Mouse (Mus musculus): ENCODE measurements around the gene Olfr1251. TPM values are rescaled to one million over a fixed set of nuclear protein-coding genes. Genes with fewer than 3 reads are reported as not detected.
"Not testable (repeated sequence)": the region's sequence is repeated elsewhere in the genome, so short reads cannot be mapped to it uniquely, and the experiment has no call there.

The Olfr1251 gene
- not detected in 2 replicates for polyA plus RNA-seq (2015; fragmentation: Nextera tagmentation; extraction: Ambion mirVana)

DNA sequence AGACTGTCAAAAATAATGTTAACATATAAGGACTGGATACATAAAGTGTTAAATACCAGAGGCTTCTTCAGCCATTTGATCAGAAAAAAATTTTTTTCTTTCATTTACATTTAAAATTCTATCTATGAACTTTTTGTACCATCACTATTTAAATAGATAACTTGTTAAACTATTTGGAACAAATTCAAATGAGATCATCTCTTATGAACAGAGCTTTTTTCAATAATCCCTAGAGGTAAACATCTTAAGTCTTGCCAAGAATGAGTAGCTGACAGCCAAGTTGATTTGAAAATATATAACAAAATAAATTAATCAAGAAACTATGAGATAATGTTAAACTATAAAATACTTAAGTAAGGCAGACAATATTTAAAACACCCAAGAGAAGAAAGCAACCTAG, at the start of gene Olfr1251:
Gene Olfr1251, minus strand, starts transcription at position 101 of the 400 bp plus-strand sequence.
- Histone ChIP-seq H3K9ac (ENCODE audit: low read length) (no peak within 1 kb of the TSS), H3K36me3 (ENCODE audit: control insufficient read depth, insufficient read depth, low read length) (no peaks in the 10 kb centered on the region), H3K27me3 (ENCODE audit: control insufficient read depth, insufficient read depth, low read length) (no peaks in the 10 kb centered on the region), H3K4me1 (ENCODE audit: control insufficient read depth, insufficient read depth, low read length) (no peaks in the 10 kb centered on the region), H3K4me2 (ENCODE audit: low read depth, low read length) (no peak within 1 kb of the TSS), H3K9me3 (replicated peaks; ENCODE audit: control insufficient read depth, low read length) (no peaks in the 10 kb centered on the region), H3K27ac (ENCODE audit: low read length) (no peak within 1 kb of the TSS), H3K4me3 (replicated peaks; ENCODE audit: low read length) (no peak within 1 kb of the TSS)
- no peak for ATAC-seq (ENCODE audit: insufficient read depth, low FRiP score)

DNA sequence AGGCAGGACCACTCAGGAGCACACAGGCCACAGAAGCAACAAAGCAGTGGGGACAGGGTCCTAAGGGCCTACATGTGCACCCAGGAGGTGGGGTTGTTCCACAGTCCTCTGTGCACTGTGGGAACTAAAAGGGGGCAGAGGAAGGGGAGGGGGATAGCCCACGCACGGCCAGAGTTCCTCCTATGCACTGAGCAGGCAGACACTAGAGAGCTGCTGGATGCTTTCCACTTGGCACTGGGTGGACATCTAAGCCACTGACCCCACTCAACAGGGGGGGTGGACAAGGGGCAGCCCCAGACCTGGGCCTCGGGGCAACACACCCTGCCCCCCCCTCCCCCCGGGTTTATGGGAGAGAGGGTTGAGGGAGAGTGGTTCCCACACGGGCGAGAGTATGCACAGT, 20.2 kb upstream of the Olfr1251 start:
- Histone ChIP-seq H3K36me3 (ENCODE audit: control insufficient read depth, insufficient read depth, low read length) (no peaks in the 10 kb centered on the region), H3K9me3 (replicated peaks; ENCODE audit: control insufficient read depth, low read length) (no peaks in the 10 kb centered on the region), H3K4me1 (ENCODE audit: control insufficient read depth, insufficient read depth, low read length) (no peaks in the 10 kb centered on the region), H3K9ac (ENCODE audit: low read length) (no peak overlapping the region), H3K4me2 (ENCODE audit: low read depth, low read length) (no peak overlapping the region), H3K27me3 (ENCODE audit: control insufficient read depth, insufficient read depth, low read length) (no peaks in the 10 kb centered on the region), H3K4me3 (replicated peaks; ENCODE audit: low read length) (no peak overlapping the region), H3K27ac (ENCODE audit: low read length) (no peak overlapping the region)
- no peak for ATAC-seq (ENCODE audit: insufficient read depth, low FRiP score)
- 77% methylated on average over 6 of the region's 6 CpGs for WGBS

GRCm38 (mm10) chr2:89661367-89661766, 10.4 kb downstream of the Olfr1251 start, which contains the start of gene Olfr1250:
Gene Olfr1250 (minus strand): TSS chr2:89661467.
- Histone ChIP-seq H3K4me1 (ENCODE audit: control insufficient read depth, insufficient read depth, low read length) (no peaks in the 10 kb centered on the region), H3K9ac (ENCODE audit: low read length) (no peak within 1 kb of the TSS), H3K36me3 (ENCODE audit: control insufficient read depth, insufficient read depth, low read length) (no peaks in the 10 kb centered on the region), H3K27me3 (ENCODE audit: control insufficient read depth, insufficient read depth, low read length) (no peaks in the 10 kb centered on the region), H3K27ac (ENCODE audit: low read length) (no peak within 1 kb of the TSS), H3K4me3 (replicated peaks; ENCODE audit: low read length) (no peak within 1 kb of the TSS), H3K9me3 (replicated peaks; ENCODE audit: control insufficient read depth, low read length) (no peaks in the 10 kb centered on the region), H3K4me2 (ENCODE audit: low read depth, low read length) (no peak within 1 kb of the TSS)
- ATAC-seq (ENCODE audit: insufficient read depth, low FRiP score): no peak

GRCm38 (mm10) chr2:89634883-89635282, 36.9 kb downstream of the Olfr1251 start, which contains the start of gene Olfr1249:
Gene Olfr1249 (minus strand): TSS chr2:89634983.
- no peak within 1 kb of the TSS for H3K27ac ChIP-seq (ENCODE audit: low read length)
- H3K4me2 ChIP-seq (ENCODE audit: low read depth, low read length): no peak within 1 kb of the TSS
- no peaks in the 10 kb centered on the region for H3K9me3 ChIP-seq (replicated peaks; ENCODE audit: control insufficient read depth, low read length)
- no peaks in the 10 kb centered on the region for H3K36me3 ChIP-seq (ENCODE audit: control insufficient read depth, insufficient read depth, low read length)
- no peak within 1 kb of the TSS for H3K9ac ChIP-seq (ENCODE audit: low read length)
- no peak within 1 kb of the TSS for H3K4me3 ChIP-seq (replicated peaks; ENCODE audit: low read length)
- WGBS: 86% methylated on average over 2 of the region's 2 CpGs
- ATAC-seq (ENCODE audit: insufficient read depth, low FRiP score): no peak
- H3K4me1 ChIP-seq (ENCODE audit: control insufficient read depth, insufficient read depth, low read length): no peaks in the 10 kb centered on the region
- no peaks in the 10 kb centered on the region for H3K27me3 ChIP-seq (ENCODE audit: control insufficient read depth, insufficient read depth, low read length)

DNA sequence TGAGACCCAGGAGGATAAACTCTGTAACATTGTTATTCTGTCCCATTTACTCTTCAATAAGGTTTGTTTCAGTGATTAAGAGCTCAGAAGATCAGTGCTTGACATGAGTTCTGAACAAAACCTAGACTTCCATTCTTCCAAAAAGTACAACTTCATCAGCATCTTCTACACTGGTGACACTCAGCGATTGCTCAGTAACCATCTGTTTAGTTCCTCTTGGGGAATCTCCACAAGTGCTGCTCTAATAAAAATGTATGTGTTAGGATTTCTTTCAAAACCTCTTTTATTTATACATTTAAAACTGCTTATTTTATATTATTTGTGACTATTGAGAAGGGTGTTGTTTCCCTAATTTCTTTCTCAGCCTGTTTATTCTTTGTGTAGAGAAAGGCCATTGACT, 53.6 kb downstream of the Olfr1251 start, which contains the start of gene Olfr1248:
Gene Olfr1248, minus strand, starts transcription at position 101 of the 400 bp plus-strand sequence.
- H3K4me3 ChIP-seq (replicated peaks; ENCODE audit: low read length); ATAC-seq (ENCODE audit: insufficient read depth, low FRiP score); H3K36me3 ChIP-seq (ENCODE audit: control insufficient read depth, insufficient read depth, low read length); H3K9me3 ChIP-seq (replicated peaks; ENCODE audit: control insufficient read depth, low read length); H3K27me3 ChIP-seq (ENCODE audit: control insufficient read depth, insufficient read depth, low read length); H3K4me2 ChIP-seq (ENCODE audit: low read depth, low read length); H3K27ac ChIP-seq (ENCODE audit: low read length); H3K4me1 ChIP-seq (ENCODE audit: control insufficient read depth, insufficient read depth, low read length); H3K9ac ChIP-seq (ENCODE audit: low read length): not testable (repeated sequence)
- WGBS: 90% methylated on average over 1 of the region's 1 CpGs

Other genes starting within 250 kb of the Olfr1251 start
- not detected in 2 replicates for gene Olfr1240, start 228.9 kb downstream of the Olfr1251 start, polyA plus RNA-seq (2015; fragmentation: Nextera tagmentation; extraction: Ambion mirVana)
- not detected in 2 replicates for gene Olfr1241, start 184.8 kb downstream of the Olfr1251 start, polyA plus RNA-seq (2015; fragmentation: Nextera tagmentation; extraction: Ambion mirVana)
- not detected in 2 replicates for gene Olfr1242, start 173.6 kb downstream of the Olfr1251 start, polyA plus RNA-seq (2015; fragmentation: Nextera tagmentation; extraction: Ambion mirVana)
- not detected in 2 replicates for gene Olfr1243, start 140.4 kb downstream of the Olfr1251 start, polyA plus RNA-seq (2015; fragmentation: Nextera tagmentation; extraction: Ambion mirVana)
- not detected in 2 replicates for gene Olfr1245, start 93.5 kb downstream of the Olfr1251 start, polyA plus RNA-seq (2015; fragmentation: Nextera tagmentation; extraction: Ambion mirVana)
- not detected in 2 replicates for gene Olfr1246, start 78.8 kb downstream of the Olfr1251 start, polyA plus RNA-seq (2015; fragmentation: Nextera tagmentation; extraction: Ambion mirVana)
- gene Olfr1247, start 57.8 kb downstream of the Olfr1251 start, polyA plus RNA-seq (2015; fragmentation: Nextera tagmentation; extraction: Ambion mirVana): not detected in 2 replicates
- not detected in 2 replicates for gene Olfr1248, start 53.7 kb downstream of the Olfr1251 start, polyA plus RNA-seq (2015; fragmentation: Nextera tagmentation; extraction: Ambion mirVana)
- not detected in 2 replicates for gene Olfr1249, start 37.0 kb downstream of the Olfr1251 start, polyA plus RNA-seq (2015; fragmentation: Nextera tagmentation; extraction: Ambion mirVana)
- gene Olfr1250, start 10.5 kb downstream of the Olfr1251 start, polyA plus RNA-seq (2015; fragmentation: Nextera tagmentation; extraction: Ambion mirVana): not detected in 2 replicates
- not detected in 2 replicates for gene Olfr1252, start 53.1 kb upstream of the Olfr1251 start, polyA plus RNA-seq (2015; fragmentation: Nextera tagmentation; extraction: Ambion mirVana)
- gene Olfr1253, start 85.2 kb upstream of the Olfr1251 start, polyA plus RNA-seq (2015; fragmentation: Nextera tagmentation; extraction: Ambion mirVana): not detected in 2 replicates
- gene Olfr1254, start 121.7 kb upstream of the Olfr1251 start, polyA plus RNA-seq (2015; fragmentation: Nextera tagmentation; extraction: Ambion mirVana): not detected in 2 replicates
- gene Olfr1255, start 140.1 kb upstream of the Olfr1251 start, polyA plus RNA-seq (2015; fragmentation: Nextera tagmentation; extraction: Ambion mirVana): not detected in 2 replicates
- not detected in 2 replicates for gene Olfr1256, start 169.6 kb upstream of the Olfr1251 start, polyA plus RNA-seq (2015; fragmentation: Nextera tagmentation; extraction: Ambion mirVana)
- gene Olfr48, start 176.3 kb upstream of the Olfr1251 start, polyA plus RNA-seq (2015; fragmentation: Nextera tagmentation; extraction: Ambion mirVana): not detected in 2 replicates
- gene Olfr1257, start 206.5 kb upstream of the Olfr1251 start, polyA plus RNA-seq (2015; fragmentation: Nextera tagmentation; extraction: Ambion mirVana): not detected in 2 replicates

Measured in stomach, embryonic 16.5 days (tissue).